Comparison of ENCODE assay signal across 8 mouse cellular contexts in the genomic region with DNA sequence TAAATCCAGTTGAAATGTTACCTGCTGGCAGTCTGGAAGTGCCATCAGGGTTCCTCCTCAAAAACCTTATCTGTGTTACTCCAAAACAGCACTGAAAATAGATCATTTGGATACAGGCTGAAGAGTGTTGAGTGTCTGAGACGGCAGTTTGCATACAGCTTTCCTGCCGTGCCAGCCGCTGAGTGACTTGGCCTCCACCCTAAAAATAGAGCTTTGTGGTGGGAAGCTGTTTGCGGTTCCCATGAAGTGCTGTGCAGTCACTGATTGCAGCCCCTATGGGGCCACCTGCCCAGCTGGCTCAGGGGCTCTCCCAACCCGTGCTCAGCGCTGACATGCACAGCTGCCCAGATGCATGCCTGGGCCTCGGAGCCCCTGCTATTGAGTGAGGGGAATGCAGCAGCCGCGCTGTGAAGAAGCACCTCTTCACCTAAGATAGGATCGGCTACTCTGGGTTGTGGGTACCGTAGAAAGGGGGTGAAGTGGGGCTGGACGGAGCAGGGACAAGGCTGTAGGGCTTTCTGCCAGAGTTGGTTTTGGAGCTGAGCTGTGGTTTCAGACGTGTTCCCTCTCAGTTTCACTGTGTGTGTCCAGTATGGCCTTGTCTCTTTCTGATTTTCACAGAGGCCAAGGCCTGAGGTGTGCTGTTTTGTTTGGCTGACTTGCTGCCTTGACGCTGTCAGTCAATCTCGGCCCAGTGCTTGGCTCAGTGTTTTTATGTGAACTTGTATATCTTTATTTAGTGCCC.
A peak's percentile ranks its signal among the peaks of the same experiment; 100 is the strongest.
DNase-seq lines count a peak whose midpoint lies in the region; ATAC-seq lines count a peak whose summit lies in the region.

No protein-coding gene starts in this region.

- H3K27ac ChIP-seq in liver, embryonic 12.5 days = no peak overlapping the region
- peak overlapping the region; percentile 50; the same call in 1 of the 2 replicates for H3K27ac ChIP-seq in limb, embryonic 12.5 days

- H3K4me2 ChIP-seq in liver, embryonic 12.5 days = no peak overlapping the region
- no peak overlapping the region for H3K4me2 ChIP-seq in limb, embryonic 12.5 days

- H3K27me3 ChIP-seq in liver, embryonic 12.5 days (replicated peaks) = no peaks in the 10 kb centered on the region
- H3K27me3 ChIP-seq in limb, embryonic 12.5 days = no peaks in the 10 kb centered on the region

- H3K4me3 ChIP-seq in liver, embryonic 12.5 days = no peak overlapping the region
- no peak overlapping the region for H3K4me3 ChIP-seq in limb, embryonic 12.5 days (replicated peaks)

- no peak for ATAC-seq in liver, embryonic 12.5 days
- ATAC-seq in limb, embryonic 12.5 days (ENCODE audit: insufficient number of reproducible peaks, insufficient read depth, low FRiP score, low TSS enrichment, low read depth) = no peak

- WGBS in liver, embryonic 12.5 days (ENCODE audit: insufficient replicate concordance) = 53% methylated on average over 15 of the region's 15 CpGs
- WGBS in limb, embryonic 12.5 days = 75% methylated on average over 15 of the region's 15 CpGs

- H3K9ac ChIP-seq in liver, embryonic 12.5 days = no peak overlapping the region
- H3K9ac ChIP-seq in limb, embryonic 12.5 days (replicated peaks) = no peak overlapping the region

- H3K9me3 ChIP-seq in liver, embryonic 12.5 days (replicated peaks) = no peaks in the 10 kb centered on the region
- no peaks in the 10 kb centered on the region for H3K9me3 ChIP-seq in limb, embryonic 12.5 days

- peaks cover 39% of the 10 kb centered on the region for H3K36me3 ChIP-seq in liver, embryonic 12.5 days
- H3K36me3 ChIP-seq in limb, embryonic 12.5 days = peaks cover 15% of the 10 kb centered on the region; the same call in 1 of the 2 replicates

- peaks cover 13% of the 10 kb centered on the region for H3K4me1 ChIP-seq in liver, embryonic 12.5 days
- H3K4me1 ChIP-seq in limb, embryonic 12.5 days (replicated peaks) = peaks cover 18% of the 10 kb centered on the region

- peak; percentile 49 for DNase-seq in adrenal gland, adult 2 months
- DNase-seq in adrenal gland, postnatal 4 days (ENCODE audit: low spot score in 2 of 2) = no peak
- DNase-seq in liver = peak; percentile 12
- peak; percentile 59 for DNase-seq in thymus, postnatal 14 days
- DNase-seq in spleen, adult 18-20 months = no peak
- no peak for DNase-seq in retina, postnatal 1 day

Comparison
In these comparisons a context has a peak if more than half of its experiments do, and no peak if none do; other contexts are left out.
1. DNase-seq: peak in adrenal gland, adult 2 months (single experiment), liver (single experiment) and thymus, postnatal 14 days (single experiment); none in adrenal gland, postnatal 4 days (0 of 2), spleen, adult 18-20 months (0 of 2) and retina, postnatal 1 day (single experiment).